Mouse (Mus musculus): Measurements from ENCODE around the gene Mark2. TPM values are rescaled to one million over a fixed set of nuclear protein-coding genes. Genes with fewer than 3 reads are reported as not detected.

Gene Mark2
- total RNA-seq, 2 experiments from 2014 or later: 61.8 to 73.3 TPM

GRCm38 (mm10) chr19:7266421-7266831 lies 75.2 kb downstream of the Mark2 start:
- no peak for DNase-seq

- no peak for DNase-seq
Measured at GRCm38 (mm10) chr19:7265478-7266191, 76.0 kb downstream of the Mark2 start.

- peak; percentile 57 for DNase-seq
Measured at GRCm38 (mm10) chr19:7264766-7265331, 76.8 kb downstream of the Mark2 start.

- DNase-seq: peak; percentile 91
Measured at GRCm38 (mm10) chr19:7264088-7264765, 77.4 kb downstream of the Mark2 start.

- no peak for DNase-seq
Measured at GRCm38 (mm10) chr19:7262592-7262991, 79.1 kb downstream of the Mark2 start.

- DNase-seq: no peak
Measured at GRCm38 (mm10) chr19:7261964-7262363, 79.7 kb downstream of the Mark2 start.

- DNase-seq: no peak
Measured at GRCm38 (mm10) chr19:7261476-7261875, 80.2 kb downstream of the Mark2 start.

- DNase-seq: peak; percentile 54
Measured at GRCm38 (mm10) chr19:7257881-7258280, 83.8 kb downstream of the Mark2 start.

GRCm38 (mm10) chr19:7246021-7246420 lies 95.6 kb downstream of the Mark2 start:
- DNase-seq: no peak

- DNase-seq: peak; percentile 94
Measured at GRCm38 (mm10) chr19:7240782-7241690, 100.6 kb downstream of the Mark2 start, which contains the start of gene Naa40. TSS of gene Naa40 (minus strand) at chr19:7241183.

- DNase-seq: no peak
Measured at GRCm38 (mm10) chr19:7240291-7240690, 101.4 kb downstream of the Mark2 start.

- DNase-seq: no peak
Measured at GRCm38 (mm10) chr19:7239574-7239973, 102.1 kb downstream of the Mark2 start.

- no peak for DNase-seq
Measured at GRCm38 (mm10) chr19:7236742-7237141, 104.9 kb downstream of the Mark2 start.

GRCm38 (mm10) chr19:7236011-7236410 lies 105.6 kb downstream of the Mark2 start:
- DNase-seq: no peak

- no peak for DNase-seq
Measured at GRCm38 (mm10) chr19:7235461-7235860, 106.2 kb downstream of the Mark2 start.

GRCm38 (mm10) chr19:7234537-7235221 lies 107.0 kb downstream of the Mark2 start:
- peak; percentile 87 for DNase-seq

GRCm38 (mm10) chr19:7226511-7226914 lies 115.1 kb downstream of the Mark2 start:
- peak; percentile 29 for DNase-seq
